Mouse (Mus musculus) left cerebral cortex, adult 2 months (tissue): ENCODE measurements around the gene Dvl3. TPM values are rescaled to one million over a fixed set of nuclear protein-coding genes. Genes with fewer than 3 reads are reported as not detected.

ENCODE experiments used
- DNase-seq, 2 experiments: peaks; one replicate each; pipeline ENCODE4 v3.0.0; 2021 to 2022; ENCODE audit warnings: low spot score in 2 of 2, mixed read lengths in 1 of 2; ENCODE audit errors: extremely low spot score in 1 of 2
- H3K27ac ChIP-seq: fragments of 200-600 bp; 2 replicates; pipeline ENCODE4 v1.8.1; 2022
- H3K4me3 ChIP-seq: fragments of 200-600 bp; 2 replicates; pipeline ENCODE4 v1.8.1; 2022
- CTCF ChIP-seq: fragments of 200-600 bp; IDR thresholded peaks from 2 replicates; pipeline ENCODE4 v1.8.1; 2022; ENCODE audit warnings: antibody characterized with exemption, mild to moderate bottlenecking, moderate library complexity
- intact Hi-C: fragments of 180-260 bp; cut with DNase I; formaldehyde crosslinking; loops from one replicate; pipeline ENCODE4 v1.15.1; 2025
- total RNA-seq, 2 experiments: library from RNA; stranded (reverse); gene quantifications; 2 replicates each; pipeline ENCODE4 v1.2.3; 2021

Dvl3 gene
- total RNA-seq, 2 experiments from 2014 or later: 64.7 to 70.1 TPM

DNA sequence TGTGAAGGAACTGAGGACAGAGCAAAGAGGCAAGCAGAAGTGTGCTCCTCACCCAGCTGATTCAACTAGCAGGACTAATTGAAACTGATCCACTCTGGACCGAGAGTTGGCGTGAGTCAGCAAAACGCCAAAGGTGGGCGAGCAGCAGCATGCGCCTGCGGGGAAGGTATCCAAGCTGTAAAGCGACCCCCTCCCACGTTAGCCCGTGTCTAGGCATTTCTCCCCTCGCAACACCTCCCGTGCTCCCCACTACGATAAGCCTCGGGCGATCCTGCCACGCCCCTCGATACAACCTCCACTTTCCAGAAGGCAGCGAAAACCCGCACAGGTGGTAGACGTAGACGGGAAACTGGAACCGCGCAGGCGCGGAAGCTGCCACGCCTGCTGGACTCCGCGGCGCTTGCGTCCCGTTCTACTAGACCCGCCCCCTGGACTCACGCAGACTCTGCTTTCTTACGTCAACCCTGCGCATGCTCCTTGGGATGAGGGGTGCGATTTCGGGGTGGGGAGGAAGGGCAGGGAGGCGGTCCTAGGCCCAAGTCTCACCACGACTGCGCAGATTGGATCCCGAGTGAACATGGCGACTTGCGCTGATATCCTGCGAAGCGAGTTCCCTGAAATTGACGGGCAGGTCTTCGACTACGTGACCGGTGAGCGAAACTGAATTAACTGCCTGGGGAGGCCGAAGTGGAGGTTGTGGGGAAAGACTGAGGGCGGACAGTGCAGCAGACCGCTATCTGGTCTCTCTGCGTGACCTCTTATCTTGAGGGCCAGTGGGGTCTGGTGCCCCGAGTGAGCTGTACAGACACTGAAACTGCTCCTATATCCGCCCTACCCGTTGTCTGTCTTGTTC, 31.5 kb downstream of the Dvl3 start, which contains the start of gene Abcf3:
Gene Abcf3, plus strand, starts transcription at position 482 of the 853 bp plus-strand sequence.
- peak; percentile 96 to 98 for DNase-seq
- Histone ChIP-seq H3K27ac (peak within 1 kb of the TSS; percentile 85), H3K4me3 (peak within 1 kb of the TSS; percentile 81)
- intact Hi-C loops: loop anchor here (1.0 to 5.0 kb wide), 3 partner anchors 32 to 64 kb away; partner anchors contain the start of genes Alg3, Dvl3, Eef1akmt4 and Eif2b5
- TF ChIP-seq CTCF: no peak

DNA sequence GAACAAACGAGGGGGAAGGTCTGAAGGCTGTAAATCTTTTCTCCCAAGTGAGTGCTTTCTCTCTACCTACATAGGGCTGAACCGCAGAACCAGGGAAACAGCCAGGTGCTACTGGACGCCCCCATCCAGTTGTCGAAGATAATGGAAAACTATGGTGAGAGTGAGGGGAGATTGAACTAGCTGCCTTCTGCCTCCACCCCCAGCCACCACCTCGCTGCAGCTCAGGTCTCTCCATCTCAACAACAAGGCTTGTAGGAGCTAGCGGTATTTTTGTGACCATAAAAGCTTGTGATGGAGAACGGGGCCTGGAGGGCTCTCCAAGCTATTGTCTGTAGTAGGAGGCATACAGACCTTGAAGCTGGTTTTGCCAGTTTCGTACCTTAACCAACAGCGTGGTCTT, 32.4 kb downstream of the Dvl3 start:
- H3K4me3 ChIP-seq: peak overlapping the region; percentile 81
- DNase-seq: no peak
- intact Hi-C loops: loop anchor here (2.0 to 5.0 kb wide), 2 partner anchors 32 to 63 kb away; partner anchors contain the start of genes Alg3, Dvl3, Eef1akmt4 and Gm49333
- peak overlapping the region; percentile 85; the same call in 1 of the 2 replicates for H3K27ac ChIP-seq
- no peak for TF ChIP-seq CTCF

DNA sequence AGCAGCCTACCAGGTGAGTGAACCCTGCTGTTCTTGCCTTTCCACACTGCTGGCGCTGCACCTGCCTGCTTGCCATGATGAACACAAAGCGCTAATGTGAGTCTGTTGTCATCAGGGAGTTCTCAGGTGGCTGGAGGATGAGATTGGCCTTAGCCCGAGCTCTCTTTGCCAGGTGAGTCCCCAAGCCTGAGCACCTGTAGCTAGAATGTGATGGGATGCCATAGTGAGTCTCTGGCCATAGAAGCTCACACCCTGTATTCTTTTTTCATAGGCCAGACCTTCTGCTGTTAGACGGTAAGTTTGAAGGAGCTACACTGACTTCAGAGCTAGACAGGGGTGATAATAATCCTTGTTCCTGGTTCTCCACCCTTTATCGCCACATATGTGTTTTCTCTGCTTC, 34.9 kb downstream of the Dvl3 start:
- intact Hi-C loops: no loop called here
- Histone ChIP-seq H3K4me3 (no peak overlapping the region), H3K27ac (no peak overlapping the region)
- DNase-seq: no peak
- no peak for TF ChIP-seq CTCF

DNA sequence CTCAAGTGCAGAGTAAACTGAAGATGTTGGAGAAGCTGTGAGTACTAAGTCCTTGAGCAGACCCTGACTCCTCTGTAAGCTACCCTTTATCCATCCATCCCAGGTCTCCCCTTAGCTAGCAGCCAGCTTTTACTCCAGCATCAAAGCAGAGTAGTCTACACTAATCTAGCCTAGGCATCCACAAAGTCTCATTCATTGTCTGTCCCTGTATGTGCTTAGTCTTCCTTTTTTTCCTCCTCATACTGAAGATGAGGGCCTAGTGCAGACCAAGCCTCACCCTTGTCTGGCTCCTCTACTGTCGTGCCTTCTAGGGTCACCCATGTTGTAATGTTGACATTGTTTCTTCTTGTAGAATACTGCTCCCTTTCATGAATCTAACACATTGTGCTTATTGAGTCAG, 35.8 kb downstream of the Dvl3 start:
- Histone ChIP-seq H3K4me3 (no peak overlapping the region), H3K27ac (no peak overlapping the region)
- no peak for TF ChIP-seq CTCF
- DNase-seq: no peak
- intact Hi-C loops: no loop called here

DNA sequence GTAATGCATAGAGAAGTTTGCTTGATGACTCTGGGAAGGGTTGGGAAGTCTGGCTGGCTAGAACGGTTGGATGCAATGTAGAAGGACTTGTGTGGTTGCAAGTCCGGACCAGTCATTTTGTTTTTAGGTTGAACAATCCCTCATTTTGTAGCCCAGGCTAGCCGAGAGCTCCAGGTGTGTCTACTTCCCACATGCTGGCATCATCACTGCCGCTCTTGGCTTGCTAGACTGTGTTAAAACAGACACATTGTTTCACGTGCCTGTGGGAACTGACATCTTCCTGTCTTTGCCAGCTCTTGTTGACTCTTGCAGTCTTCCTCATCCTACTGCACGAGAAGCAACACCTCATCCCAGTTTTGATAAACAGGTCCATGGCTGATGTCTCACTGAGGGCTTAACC, 38.2 kb downstream of the Dvl3 start:
- DNase-seq: no peak
- intact Hi-C loops: no loop called here
- no peak overlapping the region for H3K4me3 ChIP-seq
- no peak overlapping the region for H3K27ac ChIP-seq
- no peak for TF ChIP-seq CTCF

DNA sequence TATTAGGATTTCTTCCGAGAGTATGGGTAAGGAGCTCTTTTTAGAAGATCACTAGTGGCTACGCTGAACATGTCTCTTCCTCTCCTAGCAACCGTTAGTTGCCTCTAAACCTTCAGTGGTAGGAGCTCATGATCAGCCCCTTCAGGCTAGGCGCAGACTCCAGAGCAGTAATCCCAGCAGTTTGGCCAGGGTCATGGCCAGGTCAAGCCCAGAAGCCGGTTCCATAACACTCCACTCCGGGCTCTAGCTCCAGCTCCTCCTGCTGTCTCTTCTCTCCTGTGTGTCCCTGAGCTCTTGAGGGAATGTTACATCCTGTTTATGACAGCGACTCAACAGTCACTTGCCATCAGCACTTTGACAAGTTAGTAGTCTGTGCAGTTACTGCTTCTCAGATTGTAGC, 40.6 kb downstream of the Dvl3 start:
- H3K27ac ChIP-seq: no peak overlapping the region
- TF ChIP-seq CTCF: no peak
- DNase-seq: no peak
- no peak overlapping the region for H3K4me3 ChIP-seq
- intact Hi-C loops: no loop called here

DNA sequence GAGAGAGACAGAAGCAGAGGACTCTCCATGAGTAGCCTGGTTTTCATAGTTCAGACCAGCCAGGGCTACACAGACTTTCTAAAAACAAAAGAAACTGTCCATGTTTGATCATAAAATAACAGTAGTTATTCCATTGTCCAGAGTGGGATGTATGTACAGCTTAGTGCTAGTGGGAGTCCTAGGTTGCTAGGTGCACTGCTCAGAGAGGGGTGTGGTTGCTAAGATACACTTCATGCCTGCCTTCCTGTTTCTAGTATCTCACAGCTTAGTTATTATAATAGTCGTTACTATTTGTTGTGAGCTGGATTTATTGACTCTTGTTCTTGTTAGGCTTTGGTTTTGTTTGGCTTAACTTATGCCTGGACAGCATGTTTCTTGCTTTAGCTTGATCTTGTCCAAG, 48.3 kb downstream of the Dvl3 start:
- Histone ChIP-seq H3K27ac (no peak overlapping the region), H3K4me3 (no peak overlapping the region)
- no peak for DNase-seq
- intact Hi-C loops: no loop called here
- TF ChIP-seq CTCF: no peak

Other genes with a start within 250 kb of the Dvl3 start
- gene Parl, start 214.6 kb upstream of the Dvl3 start, total RNA-seq: 10 to 100 TPM; 53.2 to 59.2 TPM
- gene Cyp2ab1, start 191.6 kb upstream of the Dvl3 start, total RNA-seq: not detected
- 100 to 1,000 TPM; 251 to 270 TPM for gene Abcc5, start 90.6 kb upstream of the Dvl3 start, total RNA-seq
- gene Eif2b5, start 18.2 kb upstream of the Dvl3 start, total RNA-seq: 10 to 100 TPM; 59.2 to 59.6 TPM
- gene Ap2m1, start 18.5 kb downstream of the Dvl3 start, total RNA-seq: 100 to 1,000 TPM; 804 to 827 TPM
- 100 to 1,000 TPM; 102 to 109 TPM for gene Abcf3, start 31.6 kb downstream of the Dvl3 start, total RNA-seq
- 10 to 100 TPM; 63.4 to 68.3 TPM for gene Vwa5b2, start 72.5 kb downstream of the Dvl3 start, total RNA-seq
- 1 to 10 TPM; 1.8 to 2.4 TPM for gene Eef1akmt4, start 94.6 kb downstream of the Dvl3 start, total RNA-seq
- gene Gm49333, start 94.6 kb downstream of the Dvl3 start, total RNA-seq: under 1 TPM in 1 of 2 experiments, not detected in 1; 0.33 TPM
- 10 to 100 TPM; 11.8 to 12.2 TPM for gene Alg3, start 94.8 kb downstream of the Dvl3 start, total RNA-seq
- gene Camk2n2, start 104.3 kb downstream of the Dvl3 start, total RNA-seq: 100 to 1,000 TPM; 178 to 192 TPM
- gene Ece2, start 112.8 kb downstream of the Dvl3 start, total RNA-seq: 10 to 100 TPM; 24.7 to 28.9 TPM
- 100 to 1,000 TPM; 218 to 233 TPM for gene Psmd2, start 134.7 kb downstream of the Dvl3 start, total RNA-seq
- gene Eif4g1, start 151.3 kb downstream of the Dvl3 start, total RNA-seq: 100 to 1,000 TPM; 278 to 283 TPM
- gene Fam131a, start 176.3 kb downstream of the Dvl3 start, total RNA-seq: 100 to 1,000 TPM; 320 to 343 TPM
- gene Polr2h, start 200.7 kb downstream of the Dvl3 start, total RNA-seq: 10 to 100 TPM; 22.5 to 28.6 TPM
- 10 to 100 TPM; 74.8 to 79.3 TPM for gene Clcn2, start 200.8 kb downstream of the Dvl3 start, total RNA-seq
- gene Chrd, start 216.1 kb downstream of the Dvl3 start, total RNA-seq: 10 to 100 TPM; 50.5 to 56.3 TPM
- 1 to 10 TPM; 7.5 to 8.7 TPM for gene Thpo, start 217.5 kb downstream of the Dvl3 start, total RNA-seq